Mouse (Mus musculus): ENCODE measurements around the gene Fuca2.

GRCm38 (mm10) chr10:13473833-13474567, 25.3 kb upstream of the Fuca2 start, which contains the start of gene Phactr2:
- TF ChIP-seq CTCF (IDR thresholded peaks at IDR 0.05; ENCODE audit: extremely low read depth, insufficient read depth, insufficient read length, insufficient replicate concordance): no peak
- TF ChIP-seq POLR2A (IDR thresholded peaks at IDR 0.05; ENCODE audit: low read depth, low read length): no peak
